Mouse (Mus musculus): ENCODE results near the gene Prdm10. TPM values are rescaled to one million over a fixed set of nuclear protein-coding genes. Genes with fewer than 3 reads are reported as not detected.

The Prdm10 gene
- polyA plus RNA-seq, 2 experiments: 5.5 to 14.6 TPM

GRCm38 (mm10) chr9:31283044-31283443 lies 2.7 kb downstream of the Prdm10 start:
- H3K4me2 ChIP-seq (replicated peaks; ENCODE audit: low read depth, low read length, severe bottlenecking): no peak overlapping the region
- no peak for TF ChIP-seq POLR2A (IDR thresholded peaks at IDR 0.05; ENCODE audit: borderline replicate concordance, extremely low read depth, insufficient read depth, insufficient read length)
- H3K27ac ChIP-seq (replicated peaks; ENCODE audit: low read depth, low read length): no peak overlapping the region
- no peak overlapping the region for H3K4me3 ChIP-seq (replicated peaks; ENCODE audit: low read length)
- ATAC-seq (ENCODE audit: low FRiP score, low read depth) (no peak), DNase-seq (ENCODE audit: low spot score) (no peak)
- H3K4me1 ChIP-seq (ENCODE audit: control insufficient read depth, insufficient read depth, low read length): peaks cover 21% of the 10 kb centered on the region
- H3K27me3 ChIP-seq (ENCODE audit: control insufficient read depth, insufficient read depth, low read length): no peaks in the 10 kb centered on the region
- 72% methylated on average over 4 of the region's 4 CpGs for WGBS
- no peaks in the 10 kb centered on the region for H3K36me3 ChIP-seq (ENCODE audit: control insufficient read depth, insufficient read depth, low read length)
- no peak overlapping the region for H3K9ac ChIP-seq (ENCODE audit: low read depth, low read length, severe bottlenecking)
- no peaks in the 10 kb centered on the region for H3K9me3 ChIP-seq (ENCODE audit: control insufficient read depth, low read length)

GRCm38 (mm10) chr9:31283911-31284310 lies 3.6 kb downstream of the Prdm10 start:
- no peaks in the 10 kb centered on the region for H3K36me3 ChIP-seq (ENCODE audit: control insufficient read depth, insufficient read depth, low read length)

GRCm38 (mm10) chr9:31290201-31290862 lies 10.0 kb downstream of the Prdm10 start:
- Histone ChIP-seq H3K27me3 (ENCODE audit: control insufficient read depth, insufficient read depth, low read length) (no peaks in the 10 kb centered on the region), H3K4me1 (ENCODE audit: control insufficient read depth, insufficient read depth, low read length) (no peaks in the 10 kb centered on the region; the same call in 1 of the 2 replicates), H3K4me2 (replicated peaks; ENCODE audit: low read depth, low read length, severe bottlenecking) (no peak overlapping the region), H3K9me3 (ENCODE audit: control insufficient read depth, low read length) (no peaks in the 10 kb centered on the region), H3K4me3 (replicated peaks; ENCODE audit: low read length) (no peak overlapping the region), H3K9ac (ENCODE audit: low read depth, low read length, severe bottlenecking) (no peak overlapping the region), H3K36me3 (ENCODE audit: control insufficient read depth, insufficient read depth, low read length) (no peaks in the 10 kb centered on the region), H3K27ac (replicated peaks; ENCODE audit: low read depth, low read length) (no peak overlapping the region)
- DNase-seq (ENCODE audit: low spot score) (no peak), ATAC-seq (ENCODE audit: low FRiP score, low read depth) (no peak)
- WGBS: 73% methylated on average over 14 of the region's 14 CpGs
- no peak for TF ChIP-seq POLR2A (IDR thresholded peaks at IDR 0.05; ENCODE audit: borderline replicate concordance, extremely low read depth, insufficient read depth, insufficient read length)

More at GRCm38 (mm10) chr9:31283911-31284310, 3.6 kb downstream of the Prdm10 start:
- H3K27me3 ChIP-seq (ENCODE audit: control insufficient read depth, insufficient read depth, low read length): no peaks in the 10 kb centered on the region
- H3K9ac ChIP-seq (ENCODE audit: low read depth, low read length, severe bottlenecking): no peak overlapping the region
- no peaks in the 10 kb centered on the region for H3K9me3 ChIP-seq (ENCODE audit: control insufficient read depth, low read length)
- no peak overlapping the region for H3K27ac ChIP-seq (replicated peaks; ENCODE audit: low read depth, low read length)
- H3K4me2 ChIP-seq (replicated peaks; ENCODE audit: low read depth, low read length, severe bottlenecking): no peak overlapping the region
- no peak for TF ChIP-seq POLR2A (IDR thresholded peaks at IDR 0.05; ENCODE audit: borderline replicate concordance, extremely low read depth, insufficient read depth, insufficient read length)
- 95% methylated on average over 3 of the region's 3 CpGs for WGBS
- H3K4me1 ChIP-seq (ENCODE audit: control insufficient read depth, insufficient read depth, low read length): peaks cover 21% of the 10 kb centered on the region
- DNase-seq (ENCODE audit: low spot score) (no peak), ATAC-seq (ENCODE audit: low FRiP score, low read depth) (no peak)
- no peak overlapping the region for H3K4me3 ChIP-seq (replicated peaks; ENCODE audit: low read length)

GRCm38 (mm10) chr9:31291978-31292377 lies 11.6 kb downstream of the Prdm10 start:
- DNase-seq (ENCODE audit: low spot score) (no peak), ATAC-seq (ENCODE audit: low FRiP score, low read depth) (no peak)
- no peaks in the 10 kb centered on the region; the same call in 1 of the 2 replicates for H3K4me1 ChIP-seq (ENCODE audit: control insufficient read depth, insufficient read depth, low read length)
- H3K27me3 ChIP-seq (ENCODE audit: control insufficient read depth, insufficient read depth, low read length): no peaks in the 10 kb centered on the region
- no peaks in the 10 kb centered on the region for H3K36me3 ChIP-seq (ENCODE audit: control insufficient read depth, insufficient read depth, low read length)
- H3K9me3 ChIP-seq (ENCODE audit: control insufficient read depth, low read length): no peaks in the 10 kb centered on the region
- TF ChIP-seq POLR2A (IDR thresholded peaks at IDR 0.05; ENCODE audit: borderline replicate concordance, extremely low read depth, insufficient read depth, insufficient read length): no peak
- WGBS: 65% methylated on average over 4 of the region's 4 CpGs
- no peak overlapping the region for H3K9ac ChIP-seq (ENCODE audit: low read depth, low read length, severe bottlenecking)
- H3K27ac ChIP-seq (replicated peaks; ENCODE audit: low read depth, low read length): no peak overlapping the region
- H3K4me3 ChIP-seq (replicated peaks; ENCODE audit: low read length): no peak overlapping the region
- H3K4me2 ChIP-seq (replicated peaks; ENCODE audit: low read depth, low read length, severe bottlenecking): no peak overlapping the region

GRCm38 (mm10) chr9:31293208-31293607 lies 12.9 kb downstream of the Prdm10 start:
- DNase-seq (ENCODE audit: low spot score) (no peak), ATAC-seq (ENCODE audit: low FRiP score, low read depth) (no peak)
- H3K9ac ChIP-seq (ENCODE audit: low read depth, low read length, severe bottlenecking): no peak overlapping the region
- 67% methylated on average over 2 of the region's 2 CpGs for WGBS
- H3K27me3 ChIP-seq (ENCODE audit: control insufficient read depth, insufficient read depth, low read length): no peaks in the 10 kb centered on the region
- no peak for TF ChIP-seq POLR2A (IDR thresholded peaks at IDR 0.05; ENCODE audit: borderline replicate concordance, extremely low read depth, insufficient read depth, insufficient read length)
- no peaks in the 10 kb centered on the region; the same call in 1 of the 2 replicates for H3K4me1 ChIP-seq (ENCODE audit: control insufficient read depth, insufficient read depth, low read length)
- no peaks in the 10 kb centered on the region for H3K36me3 ChIP-seq (ENCODE audit: control insufficient read depth, insufficient read depth, low read length)
- H3K27ac ChIP-seq (replicated peaks; ENCODE audit: low read depth, low read length): no peak overlapping the region
- no peak overlapping the region for H3K4me2 ChIP-seq (replicated peaks; ENCODE audit: low read depth, low read length, severe bottlenecking)
- no peaks in the 10 kb centered on the region for H3K9me3 ChIP-seq (ENCODE audit: control insufficient read depth, low read length)
- no peak overlapping the region for H3K4me3 ChIP-seq (replicated peaks; ENCODE audit: low read length)
